Mouse (Mus musculus) induced T-regulatory cell, adult 2 months (primary cell): ENCODE data around the gene Myrip.

Experiments used
- DNase-seq: peaks from one replicate; pipeline ENCODE4 v3.0.0-alpha.2; 2012; ENCODE audit warnings: low read depth

The Myrip gene

DNA sequence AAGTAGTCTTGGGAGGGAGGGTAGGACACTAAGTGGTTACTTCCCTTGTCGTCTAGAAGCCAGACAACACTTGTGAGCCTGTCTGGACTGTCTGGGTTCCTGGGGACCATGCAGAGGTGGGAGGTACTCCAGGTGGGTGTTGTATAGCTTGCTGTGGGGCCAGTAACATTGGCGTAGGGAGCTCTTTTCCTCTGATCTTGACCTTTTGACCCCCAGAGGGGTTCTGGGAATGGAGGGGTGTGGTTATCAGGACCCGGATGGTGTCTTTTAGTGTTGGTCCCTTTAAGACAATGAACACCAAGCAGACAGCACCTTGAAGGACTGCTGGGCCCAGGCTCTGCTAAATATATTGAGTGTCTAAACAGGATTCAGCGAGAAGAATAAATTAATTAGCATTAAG is 36.9 kb downstream of the Myrip start:
- peak; percentile 17 for DNase-seq

DNA sequence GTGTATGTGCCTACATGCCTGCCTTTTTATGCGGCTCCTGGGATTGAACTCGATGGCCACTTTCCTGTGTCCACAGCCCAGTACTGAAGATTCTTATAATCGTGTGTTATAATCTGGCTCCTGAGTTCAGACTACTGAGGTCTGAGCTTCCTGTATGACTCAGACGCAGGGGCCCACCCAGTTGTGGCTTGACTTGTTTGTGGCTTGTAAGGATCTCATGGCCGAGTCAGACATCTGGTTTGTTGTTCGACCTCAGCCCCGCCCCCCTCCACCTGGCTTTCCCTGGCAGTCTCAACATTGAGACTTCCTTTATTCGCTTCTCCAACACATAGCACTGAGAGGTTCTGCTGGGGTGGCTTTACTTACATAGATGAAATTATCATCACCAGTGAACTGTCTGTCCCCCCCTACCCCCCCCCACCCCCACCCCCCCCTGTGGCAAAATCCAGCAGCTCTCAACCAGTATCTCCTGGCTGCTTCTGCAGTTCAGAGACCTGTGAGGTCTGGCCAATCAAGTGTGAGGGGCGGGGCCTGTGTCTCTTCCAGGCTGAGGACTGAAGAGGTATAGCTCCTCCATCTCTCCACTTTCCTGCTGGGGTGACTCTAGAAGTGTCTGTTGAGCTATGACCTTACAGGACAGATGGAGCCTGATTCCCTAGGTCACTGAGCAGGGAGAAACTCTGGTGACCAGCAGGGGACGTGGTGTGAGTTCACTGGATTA is 38.8 kb downstream of the Myrip start:
- peak; percentile 91 for DNase-seq

DNA sequence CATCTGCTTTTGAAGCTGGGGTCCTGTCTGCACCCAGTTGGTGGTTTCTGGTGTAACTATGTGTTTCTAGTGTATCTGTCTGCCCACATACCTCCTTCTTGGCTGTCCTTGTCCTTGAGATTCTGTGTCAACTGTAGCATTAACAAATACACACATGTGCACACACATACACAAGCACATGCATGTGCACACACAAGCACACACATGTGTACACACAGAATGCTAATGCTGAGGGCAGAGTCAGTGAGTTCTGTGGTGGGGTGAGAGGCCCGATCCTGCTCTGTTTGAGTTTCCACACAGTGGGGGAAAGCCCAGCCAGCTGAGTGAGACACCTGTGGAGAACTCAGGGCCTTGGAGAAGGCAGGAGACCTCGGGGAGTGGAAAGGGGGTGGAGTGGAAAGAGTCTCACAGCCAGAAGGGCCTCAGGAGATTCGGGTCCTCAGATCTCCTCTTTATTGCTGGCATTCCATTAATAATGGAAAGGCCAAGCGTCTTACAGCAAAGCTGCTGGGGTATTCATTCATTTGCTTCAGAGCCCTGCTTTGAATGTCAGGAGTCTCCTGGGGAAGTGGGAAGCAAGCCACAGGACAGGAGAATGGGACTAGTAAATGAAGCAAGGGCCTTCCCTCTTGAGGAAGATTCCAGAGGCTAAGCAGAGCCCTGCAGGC is 41.9 kb downstream of the Myrip start:
- DNase-seq = no peak

DNA sequence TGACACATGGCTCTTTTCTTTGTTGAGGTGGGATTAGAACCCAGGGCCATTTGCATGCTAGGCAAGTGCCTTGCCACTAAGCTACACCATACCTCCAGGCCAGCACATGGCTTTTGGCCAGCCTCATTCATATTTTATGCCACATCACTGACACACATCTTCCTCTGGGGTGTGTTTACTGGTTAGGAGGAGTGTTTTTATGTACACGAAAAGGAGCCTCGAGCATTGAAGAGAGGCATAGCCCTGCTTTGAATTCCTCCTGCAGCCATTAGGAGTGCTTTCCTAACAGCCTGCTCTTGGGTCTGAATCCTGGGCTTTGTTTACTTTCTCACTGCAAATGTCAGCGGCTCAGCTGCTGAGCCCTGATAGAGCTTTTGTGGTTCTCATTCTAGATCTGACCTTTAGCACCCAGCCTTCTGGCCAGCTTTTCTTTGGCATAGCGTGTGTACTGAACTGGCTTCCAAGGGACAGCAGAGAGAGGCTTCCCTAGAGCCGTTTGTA is 44.4 kb downstream of the Myrip start:
- DNase-seq = no peak

DNA sequence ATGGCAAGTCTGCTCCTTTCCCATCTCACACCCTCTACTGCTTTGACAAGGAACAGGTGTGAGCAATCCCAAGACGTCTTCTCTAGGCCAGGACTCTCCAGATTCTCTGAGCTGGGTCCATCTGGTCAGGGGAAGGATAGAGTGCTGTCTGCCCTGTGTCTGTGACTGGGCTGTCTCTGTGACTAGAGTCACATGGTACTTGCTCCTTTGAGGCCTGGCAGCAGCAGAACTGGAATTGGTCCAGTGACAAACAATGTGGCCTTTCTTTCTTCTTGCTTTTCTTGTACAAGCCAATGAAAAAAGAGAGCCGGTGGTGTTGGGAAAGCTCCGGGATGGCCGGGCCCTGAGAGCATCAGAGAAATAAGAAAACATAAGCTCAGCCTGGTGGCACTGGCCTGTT is 47.8 kb downstream of the Myrip start:
- no peak for DNase-seq

- no peak for DNase-seq
These were observed 49.0 kb downstream of the Myrip start for GRCm38 (mm10) chr9:120350346-120350745.

- DNase-seq = no peak
These were observed 49.7 kb downstream of the Myrip start for GRCm38 (mm10) chr9:120351061-120351460.

DNA sequence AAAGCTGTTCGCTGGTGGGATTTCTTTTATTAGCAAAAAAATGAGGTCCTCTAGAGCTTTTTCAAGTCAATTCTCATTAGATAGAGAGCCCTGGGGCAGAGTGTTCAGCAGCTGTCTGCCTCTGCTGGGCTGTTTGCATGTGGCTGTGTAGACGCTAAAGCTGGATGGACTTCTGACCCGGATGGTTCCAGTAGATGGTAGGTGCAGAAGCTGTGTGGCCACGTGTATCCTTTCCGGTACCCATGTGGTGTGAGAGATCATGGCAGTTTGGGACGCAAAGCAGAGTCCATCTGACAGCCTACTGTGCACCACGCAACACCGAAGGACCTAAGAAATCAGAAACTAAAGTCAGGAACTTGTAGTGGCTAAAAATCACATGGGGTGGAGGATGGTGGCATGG is 50.2 kb downstream of the Myrip start:
- no peak for DNase-seq

DNA sequence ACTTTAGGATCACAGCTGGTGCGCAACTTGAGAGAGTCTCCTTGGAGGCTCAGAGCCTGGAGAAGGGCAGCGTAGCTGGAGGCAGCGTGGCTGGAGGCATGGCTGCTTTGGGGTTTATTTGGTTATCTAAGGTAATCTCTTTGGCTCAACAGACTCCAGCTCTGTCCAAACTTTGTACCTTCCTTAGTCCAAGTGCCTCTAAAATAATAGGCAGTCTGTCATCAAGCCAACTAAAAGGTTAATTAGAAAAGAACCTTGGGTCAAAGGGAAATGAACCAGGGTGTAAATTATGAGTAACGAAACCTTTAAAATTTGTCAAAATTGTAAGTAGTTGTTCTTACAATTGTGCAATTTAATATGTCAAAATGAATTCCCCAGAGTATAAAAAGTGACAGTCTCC is 51.7 kb downstream of the Myrip start:
- DNase-seq = no peak

DNA sequence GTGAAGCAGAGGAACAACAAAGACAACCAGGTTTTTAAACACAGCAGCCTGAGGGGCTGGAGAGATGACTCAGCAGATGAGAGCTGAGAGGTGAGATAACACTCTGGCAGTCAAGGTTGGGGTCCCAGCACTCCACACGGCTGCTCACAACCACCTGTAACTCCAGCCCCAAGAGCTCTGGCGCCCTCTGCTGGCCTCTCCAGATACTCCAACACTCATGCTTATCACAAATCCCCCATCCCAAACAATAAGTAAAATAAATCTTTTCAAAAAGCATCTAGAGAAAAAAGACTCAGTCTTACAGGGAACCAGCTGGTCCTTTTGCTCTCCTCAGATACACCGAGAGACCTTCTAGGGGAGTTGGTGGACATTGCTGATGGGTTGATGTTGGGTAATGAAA is 52.7 kb downstream of the Myrip start:
- DNase-seq = peak; percentile 25

- DNase-seq = no peak
These were observed 53.4 kb downstream of the Myrip start for GRCm38 (mm10) chr9:120354550-120355345.

DNA sequence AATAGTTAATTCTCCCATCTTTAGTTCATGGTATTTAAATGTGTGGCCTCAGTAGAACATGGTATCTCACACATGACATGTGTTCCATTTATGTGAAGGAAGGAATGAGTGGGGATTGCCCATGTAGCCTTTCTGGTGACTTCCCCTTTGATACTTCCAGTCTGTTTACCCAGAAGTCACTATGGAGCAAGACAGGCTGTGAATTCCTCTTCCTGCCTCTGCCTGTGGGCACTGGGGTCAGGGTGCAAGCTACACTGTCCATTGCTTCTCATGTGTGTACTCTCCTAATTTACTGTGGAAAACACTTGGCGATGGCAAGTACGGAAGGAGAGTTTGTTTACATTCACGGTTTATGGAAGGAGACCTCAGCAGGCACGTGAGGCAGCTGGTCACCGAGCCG is 55.2 kb downstream of the Myrip start:
- DNase-seq = no peak

- no peak for DNase-seq
These were observed 56.7 kb downstream of the Myrip start for GRCm38 (mm10) chr9:120358060-120358459.

DNA sequence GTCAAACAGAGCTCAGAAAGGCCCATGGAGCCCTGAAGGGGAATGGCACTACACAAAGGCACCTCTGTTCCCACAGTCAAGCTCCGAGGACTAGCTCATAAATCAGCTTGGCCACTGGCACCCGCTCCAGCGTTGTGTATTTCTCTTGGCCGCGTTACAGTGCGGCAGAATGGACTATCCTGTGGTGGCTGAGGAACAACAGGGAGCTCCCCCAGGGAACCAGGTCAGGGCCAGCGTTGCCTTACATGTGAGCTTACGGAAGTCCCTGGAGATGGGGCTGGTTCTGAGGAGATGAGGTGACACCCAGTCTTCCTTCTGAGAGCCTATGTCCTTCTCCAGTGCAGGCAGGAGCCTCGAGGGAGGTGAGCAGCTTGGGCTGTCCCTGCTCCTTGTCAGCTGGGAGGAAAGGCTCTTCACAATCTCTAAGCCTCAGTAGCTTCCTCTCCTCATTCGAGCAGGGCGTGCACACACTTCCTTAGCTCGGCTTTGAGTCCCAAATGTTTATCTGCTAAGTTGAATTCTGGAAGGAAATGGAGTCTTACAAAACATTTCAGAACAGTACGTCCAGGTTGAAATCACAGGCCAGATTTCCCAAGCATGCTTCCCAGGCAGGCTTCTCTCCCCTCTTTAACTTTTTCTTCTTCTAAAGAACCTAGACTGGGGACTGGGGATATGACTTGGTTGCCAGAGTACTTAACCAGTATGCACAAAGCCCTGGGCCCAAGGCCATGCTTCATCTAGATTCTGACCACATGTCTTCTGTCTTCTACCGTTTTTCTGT is 59.3 kb downstream of the Myrip start:
- no peak for DNase-seq

- DNase-seq = no peak
These were observed 60.3 kb downstream of the Myrip start for GRCm38 (mm10) chr9:120361656-120362055.

DNA sequence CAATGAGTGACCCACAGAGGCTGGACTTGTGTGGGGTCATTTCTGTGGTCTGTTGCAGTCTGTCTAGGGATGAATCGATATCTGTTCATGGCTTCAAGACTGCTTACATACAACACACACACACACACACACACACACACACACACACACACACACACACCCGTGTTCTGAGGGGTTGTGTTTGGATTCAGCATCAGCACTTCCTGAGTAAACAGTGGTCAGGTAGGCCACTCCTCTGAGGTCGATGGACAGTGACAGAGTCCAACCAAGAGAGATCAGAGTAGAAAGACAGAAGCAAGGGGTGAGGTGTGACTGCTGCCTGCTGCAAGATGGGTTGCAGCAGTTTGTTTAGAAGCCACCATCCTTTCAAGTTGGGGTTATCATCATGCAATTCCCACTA is 61.4 kb downstream of the Myrip start:
- DNase-seq = no peak

DNA sequence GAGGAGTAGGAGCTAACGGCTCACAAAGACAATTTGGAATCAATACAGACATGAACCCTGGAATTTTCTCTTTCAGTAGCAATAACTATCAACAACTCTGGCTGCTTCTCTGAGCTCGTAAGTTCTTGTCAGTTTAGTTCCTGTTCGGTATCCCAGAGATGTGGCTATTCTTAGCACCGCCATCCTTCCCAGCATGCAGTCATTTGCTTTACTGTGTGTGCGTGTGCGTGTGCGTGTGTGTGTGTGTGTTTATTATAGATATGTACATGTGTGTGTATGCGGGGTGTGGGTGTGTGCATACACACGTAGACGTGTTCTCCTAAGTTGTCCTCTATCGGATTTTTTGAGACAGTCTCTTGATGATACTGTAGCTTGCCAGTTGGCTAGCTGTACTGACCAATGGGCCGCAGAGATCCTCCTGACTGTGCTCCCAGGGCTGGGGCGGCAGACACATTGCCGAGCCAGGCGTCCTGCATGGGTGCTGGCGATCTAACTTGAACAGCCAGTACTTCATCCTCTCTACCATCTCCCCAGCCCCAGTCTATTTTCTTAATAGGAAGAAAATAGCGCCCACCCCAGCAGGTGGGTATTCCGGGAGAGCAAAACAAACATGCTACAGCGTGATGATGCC is 63.5 kb downstream of the Myrip start:
- DNase-seq = no peak

DNA sequence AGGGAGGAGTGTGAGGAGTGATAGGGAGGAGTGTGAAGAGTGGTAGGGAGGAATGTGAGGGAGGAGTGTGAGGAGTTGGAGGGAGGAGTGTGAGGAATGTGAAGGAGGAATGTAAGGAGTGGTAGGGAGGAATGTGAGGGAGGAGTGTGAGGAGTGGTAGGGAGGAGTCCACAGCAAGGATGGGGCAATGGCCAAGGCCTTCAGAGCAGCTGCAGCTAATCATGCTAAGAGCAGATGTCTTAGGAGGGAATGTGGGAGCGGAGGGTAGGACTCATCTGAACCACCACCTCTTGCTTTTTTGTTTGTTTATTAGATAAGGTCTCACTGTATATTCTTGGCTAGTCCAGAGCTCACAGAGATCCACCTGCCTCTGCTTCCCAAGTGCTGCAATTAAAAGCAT is 66.2 kb downstream of the Myrip start:
- DNase-seq = no peak

DNA sequence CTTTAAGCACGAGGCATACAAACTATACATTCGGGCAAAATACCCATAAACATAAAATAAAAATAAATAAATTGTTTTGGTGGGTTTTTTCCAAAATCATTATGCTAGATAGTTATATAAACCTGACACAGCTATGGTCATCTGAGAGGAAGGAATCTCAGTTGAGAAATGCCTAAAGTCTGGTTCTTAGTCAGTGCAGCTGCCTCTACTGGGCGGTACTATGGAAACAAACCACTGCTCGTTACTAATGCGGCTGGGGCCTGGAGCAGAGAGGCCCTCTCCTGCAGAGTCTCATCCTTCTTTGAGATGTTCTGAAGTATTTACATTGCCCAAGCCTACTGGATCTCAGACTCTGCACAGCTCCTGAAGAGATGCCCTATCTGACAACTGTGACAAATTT is 70.3 kb downstream of the Myrip start:
- DNase-seq = no peak

- no peak for DNase-seq
These were observed 71.0 kb downstream of the Myrip start for GRCm38 (mm10) chr9:120372347-120372746.

GRCm38 (mm10) chr9:120377726-120378125 is 76.4 kb downstream of the Myrip start:
- peak; percentile 74 for DNase-seq

DNA sequence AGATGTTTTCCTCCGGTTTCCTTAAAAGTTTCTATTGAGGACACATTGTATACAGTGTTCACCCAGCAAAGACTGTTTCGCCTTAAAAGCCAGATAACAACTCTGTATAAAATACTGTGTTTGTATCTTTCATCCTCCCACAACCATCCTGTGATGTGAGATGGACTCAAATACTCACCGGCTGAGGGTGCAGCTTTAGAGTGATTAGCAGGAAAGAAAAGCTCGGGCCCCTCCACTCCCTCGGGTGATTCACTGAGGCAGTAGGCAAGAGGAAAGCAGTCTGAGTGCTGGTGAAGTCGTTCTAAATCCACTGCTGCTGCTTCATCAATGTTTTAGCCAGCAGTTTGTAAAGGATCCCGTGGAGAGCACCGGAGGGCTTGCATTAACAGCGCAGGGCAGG is 93.9 kb downstream of the Myrip start:
- no peak for DNase-seq
